Mouse (Mus musculus) gastrocnemius, postnatal 10 days (tissue): Measurements from ENCODE around the gene Nxph2. TPM values are rescaled to one million over a fixed set of nuclear protein-coding genes. Genes with fewer than 3 reads are reported as not detected.
A peak's percentile ranks its signal among the peaks of the same experiment; 100 is the strongest.

ENCODE experiments used
- DNase-seq: peaks from one replicate; pipeline ENCODE4 v3.0.0; 2021; ENCODE audit warnings: mixed read lengths
- long read RNA-seq, 2 experiments: library from polyadenylated mRNA; stranded (forward); transcript quantifications; one replicate each; pipeline ENCODE4 v2.0.0; 2021
- total RNA-seq, 2 experiments: library from RNA; stranded (reverse); gene quantifications; 2 replicates each; pipeline ENCODE4 v1.2.3; 2021

Gene Nxph2
- not detected for total RNA-seq
- long read RNA-seq, experiment 1 = 0 reads
- long read RNA-seq, experiment 2 = 0 reads

DNA sequence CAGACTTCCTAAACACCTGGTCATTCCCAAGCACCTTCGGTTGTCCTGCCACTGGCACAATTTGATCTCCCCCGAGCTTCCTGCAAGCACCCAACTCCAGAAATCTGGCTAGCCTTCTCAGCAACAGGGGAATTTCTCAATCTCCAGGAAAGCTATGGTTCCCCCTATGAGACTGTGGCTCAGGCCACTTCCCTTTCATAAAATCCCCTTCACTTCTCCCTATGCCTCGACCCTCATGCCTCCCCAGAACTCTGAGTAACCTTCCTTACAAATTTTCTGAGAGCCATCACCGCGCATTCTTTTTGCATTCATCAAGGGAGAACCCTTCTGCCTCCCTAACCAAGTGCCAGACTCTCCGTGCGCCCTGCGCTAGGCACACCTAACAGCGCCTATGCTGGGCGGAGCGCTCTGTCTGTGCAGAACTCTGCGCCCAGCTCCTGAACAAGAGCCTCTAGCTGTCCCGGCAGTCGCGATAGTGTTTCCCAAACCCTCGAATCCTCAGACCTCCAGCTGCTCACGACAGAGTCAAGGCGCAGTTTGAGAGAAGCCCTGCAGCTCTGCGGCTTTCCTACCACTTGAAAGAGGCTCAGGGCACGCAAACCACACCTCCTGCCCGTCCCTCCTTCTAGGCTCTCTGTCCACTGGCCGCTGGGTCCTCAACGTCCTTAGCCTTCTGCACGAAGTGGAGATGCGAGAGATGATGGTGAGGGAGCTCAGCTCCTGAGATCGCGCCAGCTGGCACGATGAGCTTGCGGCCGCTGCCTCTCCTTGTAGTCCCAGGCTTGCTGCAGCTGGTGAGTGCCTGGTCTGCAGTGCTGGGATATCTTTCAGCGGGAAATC lies at the start of gene Nxph2:
TSS of gene Nxph2 (plus strand) at position 501 of the 840 bp plus-strand sequence.
- peak; percentile 11 for DNase-seq

DNA sequence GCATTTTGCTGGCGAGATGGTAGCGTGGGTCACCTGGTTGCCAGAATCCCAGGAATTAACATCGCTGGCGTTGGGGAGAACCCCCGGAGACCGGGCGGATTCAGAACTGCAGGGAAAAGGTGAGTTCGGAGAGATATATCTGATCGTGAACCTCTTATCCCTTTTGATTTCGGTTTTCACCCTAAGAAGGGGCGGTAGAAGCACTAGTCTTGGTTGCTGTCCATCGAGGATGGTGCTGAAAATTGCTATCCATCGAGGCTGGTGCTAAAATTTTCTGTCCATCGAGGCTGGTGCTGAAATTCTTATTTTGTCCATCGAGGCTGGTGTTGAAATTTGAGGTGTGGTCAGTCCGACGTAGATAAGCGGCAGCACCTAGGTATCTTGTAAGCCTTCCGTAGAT lies 30.1 kb upstream of the Nxph2 start:
- DNase-seq = peak; percentile 29

DNA sequence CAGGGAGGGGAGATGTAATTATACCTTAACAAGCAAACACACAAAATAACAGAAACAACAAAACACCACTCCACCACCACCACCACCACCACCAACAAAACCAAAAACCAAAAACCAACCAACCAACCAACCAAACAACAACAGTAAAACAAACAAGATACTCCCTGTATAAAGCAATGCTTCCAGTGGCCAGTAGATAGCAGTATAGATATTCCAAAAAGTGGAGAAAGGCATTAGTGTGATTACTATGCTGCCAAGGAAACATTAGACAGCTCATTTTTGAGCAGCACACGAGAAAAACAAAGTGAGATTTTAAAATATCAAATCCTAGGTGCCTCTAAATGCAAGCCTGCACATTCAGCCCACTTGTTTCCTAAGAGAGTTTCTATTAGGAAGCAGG lies 6.2 kb upstream of the Nxph2 start:
- no peak for DNase-seq

Other genes starting within 250 kb of the Nxph2 start
- 1 to 10 TPM; 2.5 to 3.3 TPM for gene Mastl, start 165.2 kb upstream of the Nxph2 start, total RNA-seq
- 10 to 100 TPM; 64.0 to 66.5 TPM for gene Yme1l1, start 164.9 kb upstream of the Nxph2 start, total RNA-seq
- under 1 TPM in 1 of 2 experiments, not detected in 1; 0.12 TPM for gene 4931423N10Rik, start 113.8 kb upstream of the Nxph2 start, total RNA-seq